Mouse (Mus musculus) forebrain, embryonic 15.5 days (tissue): ENCODE measurements around the gene Prkg1. TPM values are rescaled to one million over a fixed set of nuclear protein-coding genes. Genes with fewer than 3 reads are reported as not detected.

Source experiments
- ATAC-seq: fragments of 200-750 bp; cut with Nextera tagmentation; replicated peaks from 2 replicates; pipeline ENCODE4 v1.8.0; 2017; ENCODE audit warnings: mild to moderate bottlenecking, moderate TSS enrichment, moderate library complexity
- H3K27ac ChIP-seq: fragments of 300-500 bp; sonication (generic); replicated peaks from 2 replicates; pipeline ENCODE4 v1.5.1; 2015; ENCODE audit warnings: mild to moderate bottlenecking, inconsistent platforms
- H3K27me3 ChIP-seq: fragments of 300-500 bp; sonication (generic); 2 replicates; pipeline ENCODE4 v1.6.1; 2015; ENCODE audit warnings: inconsistent platforms
- H3K36me3 ChIP-seq: fragments of 300-500 bp; sonication (generic); 2 replicates; pipeline ENCODE4 v1.6.1; 2015; ENCODE audit warnings: mild to moderate bottlenecking, inconsistent platforms
- H3K4me1 ChIP-seq: fragments of 300-500 bp; sonication (generic); 2 replicates; pipeline ENCODE4 v1.6.1; 2015; ENCODE audit warnings: inconsistent platforms
- H3K4me2 ChIP-seq: fragments of 300-500 bp; sonication (generic); replicated peaks from 2 replicates; pipeline ENCODE4 v1.6.1; 2015; ENCODE audit warnings: mild to moderate bottlenecking, inconsistent platforms
- H3K4me3 ChIP-seq: fragments of 300-500 bp; sonication (generic); 2 replicates; pipeline ENCODE4 v1.5.1; 2015; ENCODE audit warnings: mild to moderate bottlenecking, inconsistent platforms
- H3K9ac ChIP-seq: fragments of 300-500 bp; sonication (generic); replicated peaks from 2 replicates; pipeline ENCODE4 v1.6.1; 2015; ENCODE audit warnings: mild to moderate bottlenecking, inconsistent platforms
- H3K9me3 ChIP-seq: fragments of 300-500 bp; sonication (generic); 2 replicates; pipeline ENCODE4 v1.6.1; 2016; ENCODE audit warnings: inconsistent platforms
- WGBS: fragments of 180-500 bp; shearing (Covaris S2); methylation state at CpG from one replicate; pipeline ENCODE4 v1.1.7; 2015; ENCODE audit warnings: mixed read lengths; 5-methylcytosine and 5-hydroxymethylcytosine counted together
- polyA plus RNA-seq: library from polyadenylated mRNA; unstranded; fragments of >200 nt; fragmentation: Nextera tagmentation; extraction: Ambion mirVana; gene quantifications from 2 replicates; pipeline ENCODE4 v1.2.1, GENCODE M21; 2015

The Prkg1 gene
- polyA plus RNA-seq, 1 experiment from 2014 or later: 2.2 TPM

GRCm38 (mm10) chr19:30942369-30942992, 822.4 kb downstream of the Prkg1 start:
- H3K36me3 ChIP-seq: no peaks in the 10 kb centered on the region
- no peak for ATAC-seq
- no peak overlapping the region for H3K4me2 ChIP-seq
- no peak overlapping the region for H3K9ac ChIP-seq
- no peaks in the 10 kb centered on the region for H3K9me3 ChIP-seq
- WGBS: 80% methylated on average over 5 of the region's 5 CpGs
- no peak overlapping the region for H3K27ac ChIP-seq
- H3K4me3 ChIP-seq: no peak overlapping the region
- no peaks in the 10 kb centered on the region for H3K4me1 ChIP-seq
- H3K27me3 ChIP-seq: no peaks in the 10 kb centered on the region

GRCm38 (mm10) chr19:30938058-30938457, 826.8 kb downstream of the Prkg1 start:
- Histone ChIP-seq H3K4me1 (no peaks in the 10 kb centered on the region), H3K27me3 (no peaks in the 10 kb centered on the region), H3K9me3 (no peaks in the 10 kb centered on the region), H3K36me3 (no peaks in the 10 kb centered on the region), H3K4me3 (no peak overlapping the region), H3K9ac (no peak overlapping the region), H3K4me2 (no peak overlapping the region), H3K27ac (no peak overlapping the region)
- WGBS: 84% methylated on average over 2 of the region's 2 CpGs
- no peak for ATAC-seq

DNA sequence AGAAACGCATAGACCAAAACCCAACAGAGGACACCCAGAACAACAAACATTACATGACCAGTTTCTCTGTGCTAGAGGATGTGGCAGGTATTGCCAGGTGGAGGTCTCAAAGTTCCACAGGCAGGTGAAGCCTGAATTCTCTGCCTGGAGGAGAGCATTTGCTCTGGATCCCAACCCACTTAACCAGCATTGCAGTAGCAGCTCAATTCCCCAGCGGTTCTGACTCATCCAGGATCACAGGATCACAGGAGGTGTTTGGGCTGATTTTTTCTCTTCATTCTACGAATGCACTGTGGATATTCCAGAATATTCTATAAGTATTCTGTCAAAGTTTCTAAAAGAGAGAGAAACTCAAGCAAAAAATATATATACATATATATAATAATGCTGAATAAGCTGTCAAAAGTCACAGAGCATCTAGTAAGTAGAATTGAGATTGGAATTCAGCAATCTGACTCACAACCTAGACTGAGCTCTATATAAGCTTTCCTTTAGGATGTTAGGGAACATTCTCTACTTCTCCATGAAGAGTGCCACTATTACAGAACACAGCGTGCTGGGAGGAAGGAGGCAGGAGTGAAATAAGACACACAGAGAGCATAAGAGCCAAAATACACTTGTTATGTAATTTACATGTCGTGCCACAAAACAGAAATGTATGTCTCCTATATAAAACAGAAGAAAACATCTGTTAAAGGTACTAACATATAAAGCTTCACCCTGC, 833.2 kb downstream of the Prkg1 start:
- no peak overlapping the region for H3K27ac ChIP-seq
- no peak overlapping the region for H3K4me3 ChIP-seq
- ATAC-seq: no peak
- H3K4me1 ChIP-seq: no peaks in the 10 kb centered on the region
- no peaks in the 10 kb centered on the region for H3K27me3 ChIP-seq
- no peaks in the 10 kb centered on the region for H3K36me3 ChIP-seq
- H3K9ac ChIP-seq: no peak overlapping the region
- no peak overlapping the region for H3K4me2 ChIP-seq
- H3K9me3 ChIP-seq: no peaks in the 10 kb centered on the region
- WGBS: 90% methylated on average over 5 of the region's 5 CpGs

DNA sequence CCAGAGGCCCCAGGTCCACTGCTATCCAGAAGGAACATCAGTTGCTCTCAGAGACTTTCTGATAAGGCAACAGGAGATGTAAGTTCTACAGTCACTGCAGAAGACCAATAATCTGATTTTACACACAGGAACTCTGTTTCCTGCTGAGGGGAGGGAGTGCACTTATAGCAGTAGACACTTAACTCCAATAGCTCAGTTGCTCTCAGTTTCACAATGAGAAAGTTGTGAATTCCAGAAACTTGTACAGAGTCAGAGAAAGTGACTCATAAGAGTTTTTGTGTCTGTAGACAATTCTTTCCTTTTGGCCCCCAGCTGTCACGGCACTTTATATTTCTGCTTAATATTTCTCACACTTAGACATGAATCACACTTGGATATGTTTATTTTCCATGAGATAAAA, 840.8 kb downstream of the Prkg1 start:
- no peaks in the 10 kb centered on the region for H3K4me1 ChIP-seq
- ATAC-seq: no peak
- H3K4me3 ChIP-seq: no peak overlapping the region
- H3K9me3 ChIP-seq: no peaks in the 10 kb centered on the region
- H3K27me3 ChIP-seq: no peaks in the 10 kb centered on the region
- no peak overlapping the region for H3K9ac ChIP-seq
- no peak overlapping the region for H3K4me2 ChIP-seq
- 100% methylated on average over 1 of the region's 1 CpGs for WGBS
- H3K36me3 ChIP-seq: no peaks in the 10 kb centered on the region
- no peak overlapping the region for H3K27ac ChIP-seq

DNA sequence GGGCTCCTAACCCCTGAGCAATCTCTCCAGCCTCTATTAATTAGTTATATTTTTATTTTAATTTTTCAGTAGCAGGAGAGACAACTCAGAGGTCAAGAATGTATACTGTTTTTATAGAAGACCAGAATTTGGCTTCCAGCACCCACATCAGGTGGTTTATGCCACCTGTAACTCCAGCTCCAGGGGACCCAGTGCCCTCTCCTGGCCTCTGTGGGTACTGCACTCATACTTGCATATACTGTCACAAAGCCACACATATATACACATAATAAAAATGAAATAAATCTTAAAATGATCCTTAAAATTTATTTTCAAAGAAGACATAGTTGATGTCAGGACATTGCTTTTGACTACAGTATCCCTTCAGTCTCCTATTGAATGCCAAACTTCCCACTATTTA, 862.5 kb downstream of the Prkg1 start:
- ATAC-seq: no peak
- no peak overlapping the region for H3K27ac ChIP-seq
- no peaks in the 10 kb centered on the region for H3K27me3 ChIP-seq
- no peaks in the 10 kb centered on the region for H3K36me3 ChIP-seq
- H3K4me2 ChIP-seq: no peak overlapping the region
- H3K9me3 ChIP-seq: no peaks in the 10 kb centered on the region
- no peak overlapping the region for H3K9ac ChIP-seq
- H3K4me3 ChIP-seq: no peak overlapping the region
- H3K4me1 ChIP-seq: no peaks in the 10 kb centered on the region

DNA sequence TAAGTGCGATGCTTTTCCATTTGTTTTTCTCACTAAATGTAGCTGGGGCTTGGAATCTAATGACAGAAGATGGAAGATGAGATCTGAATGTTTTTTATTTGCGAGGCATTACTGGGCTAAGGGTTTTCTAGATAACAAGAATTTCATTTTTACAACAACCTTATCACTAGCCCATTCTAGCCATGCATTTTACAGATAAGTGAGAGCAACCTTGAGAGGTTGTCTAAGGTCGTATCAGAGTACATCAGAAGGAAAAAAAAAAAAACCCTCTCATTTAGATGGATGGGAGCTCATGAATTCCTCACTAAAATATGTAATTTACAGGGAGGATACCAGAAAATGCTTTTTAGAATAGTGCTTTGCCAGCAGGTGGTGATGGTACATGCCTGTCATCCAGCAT, 863.8 kb downstream of the Prkg1 start:
- Histone ChIP-seq H3K4me1 (no peaks in the 10 kb centered on the region), H3K36me3 (no peaks in the 10 kb centered on the region), H3K4me3 (no peak overlapping the region), H3K9me3 (no peaks in the 10 kb centered on the region), H3K27me3 (no peaks in the 10 kb centered on the region), H3K4me2 (no peak overlapping the region), H3K27ac (no peak overlapping the region), H3K9ac (no peak overlapping the region)
- WGBS: 81% methylated on average over 3 of the region's 3 CpGs
- ATAC-seq: no peak

- Histone ChIP-seq H3K27me3 (no peaks in the 10 kb centered on the region), H3K9ac (no peak overlapping the region), H3K4me2 (no peak overlapping the region), H3K4me1 (no peaks in the 10 kb centered on the region), H3K4me3 (no peak overlapping the region), H3K36me3 (no peaks in the 10 kb centered on the region), H3K9me3 (no peaks in the 10 kb centered on the region), H3K27ac (no peak overlapping the region)
- 56% methylated on average over 2 of the region's 2 CpGs for WGBS
- no peak for ATAC-seq
These were observed 874.5 kb downstream of the Prkg1 start for GRCm38 (mm10) chr19:30890377-30890776.

DNA sequence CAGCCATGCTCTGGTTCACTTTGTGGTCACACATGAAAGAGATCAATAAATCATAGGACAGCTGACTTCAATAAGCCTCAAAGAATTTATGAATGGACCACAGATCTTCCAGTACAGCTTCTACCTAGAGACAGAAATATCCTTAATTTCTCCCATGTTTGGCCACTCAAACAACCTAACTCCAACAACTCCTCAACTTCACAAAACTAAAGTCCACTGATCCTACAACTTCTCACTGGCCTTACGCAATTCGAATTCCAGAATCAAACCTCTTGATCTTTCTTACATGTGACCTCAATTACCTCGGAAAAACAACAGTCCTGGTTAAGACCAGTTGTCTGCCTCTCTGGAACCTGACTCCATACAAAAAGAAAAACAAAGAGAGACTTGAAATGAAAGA, 875.0 kb downstream of the Prkg1 start:
- H3K36me3 ChIP-seq: no peaks in the 10 kb centered on the region
- no peak overlapping the region for H3K4me2 ChIP-seq
- no peak overlapping the region for H3K27ac ChIP-seq
- H3K27me3 ChIP-seq: no peaks in the 10 kb centered on the region
- H3K9me3 ChIP-seq: no peaks in the 10 kb centered on the region
- no peak for ATAC-seq
- H3K4me3 ChIP-seq: no peak overlapping the region
- 67% methylated on average over 3 of the region's 3 CpGs for WGBS
- H3K4me1 ChIP-seq: no peaks in the 10 kb centered on the region
- H3K9ac ChIP-seq: no peak overlapping the region

DNA sequence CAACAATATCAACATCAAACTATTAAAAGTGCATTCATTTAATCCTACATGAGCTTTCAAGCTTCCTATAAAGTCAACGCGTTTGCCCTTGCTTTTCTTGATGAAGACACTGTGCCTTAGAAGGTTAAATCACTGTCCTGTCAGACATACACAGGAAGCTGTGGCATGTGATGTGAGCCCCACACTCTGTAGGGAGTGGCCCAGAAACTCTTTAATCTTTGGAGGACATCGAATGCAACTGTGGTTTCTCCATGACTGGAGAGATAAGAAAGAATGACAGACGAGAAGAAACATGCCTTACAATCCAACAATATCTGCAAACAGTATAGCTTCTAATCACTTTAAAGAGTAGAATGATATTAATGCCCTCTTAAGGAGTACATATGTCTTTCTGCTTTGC, 903.4 kb downstream of the Prkg1 start:
- Histone ChIP-seq H3K4me3 (no peak overlapping the region), H3K9ac (no peak overlapping the region), H3K27ac (no peak overlapping the region), H3K9me3 (no peaks in the 10 kb centered on the region), H3K27me3 (no peaks in the 10 kb centered on the region), H3K4me2 (no peak overlapping the region), H3K36me3 (no peaks in the 10 kb centered on the region), H3K4me1 (no peaks in the 10 kb centered on the region)
- 90% methylated on average over 4 of the region's 4 CpGs for WGBS
- no peak for ATAC-seq

- Histone ChIP-seq H3K36me3 (no peaks in the 10 kb centered on the region), H3K4me3 (no peak overlapping the region), H3K9ac (no peak overlapping the region), H3K9me3 (no peaks in the 10 kb centered on the region), H3K27me3 (no peaks in the 10 kb centered on the region), H3K4me2 (no peak overlapping the region), H3K4me1 (no peaks in the 10 kb centered on the region), H3K27ac (no peak overlapping the region)
- no peak for ATAC-seq
- 86% methylated on average over 4 of the region's 4 CpGs for WGBS
These were observed 913.8 kb downstream of the Prkg1 start for GRCm38 (mm10) chr19:30851023-30851422.

GRCm38 (mm10) chr19:30844916-30845315, 919.9 kb downstream of the Prkg1 start:
- Histone ChIP-seq H3K4me1 (no peaks in the 10 kb centered on the region), H3K27me3 (no peaks in the 10 kb centered on the region), H3K9ac (no peak overlapping the region), H3K36me3 (no peaks in the 10 kb centered on the region), H3K4me3 (no peak overlapping the region), H3K27ac (no peak overlapping the region), H3K9me3 (no peaks in the 10 kb centered on the region), H3K4me2 (no peak overlapping the region)
- 87% methylated on average over 4 of the region's 4 CpGs for WGBS
- no peak for ATAC-seq

DNA sequence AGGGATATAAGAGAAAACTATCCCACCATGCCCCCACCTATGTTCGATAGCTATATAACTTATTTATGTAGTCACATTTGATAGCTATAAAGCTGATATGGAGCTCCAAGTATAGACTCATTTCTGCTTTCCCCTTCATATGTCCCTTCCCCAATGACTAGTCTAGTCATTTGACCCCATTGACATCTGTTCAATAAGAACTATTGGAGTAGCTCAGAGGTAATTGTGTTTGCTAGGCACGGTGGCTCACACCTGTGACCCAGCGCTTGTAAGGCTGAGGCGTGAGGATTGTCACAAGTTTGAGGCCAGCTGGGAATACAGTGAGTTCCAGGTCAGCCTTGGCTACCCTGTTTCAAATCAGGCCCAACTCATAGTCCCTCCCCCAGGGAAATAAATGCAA, 921.2 kb downstream of the Prkg1 start:
- Histone ChIP-seq H3K9ac (no peak overlapping the region), H3K27ac (0 out of 2 replicates have a peak overlapping the region, but pooled peaks have one; percentile 8), H3K27me3 (no peaks in the 10 kb centered on the region), H3K4me1 (no peaks in the 10 kb centered on the region), H3K36me3 (no peaks in the 10 kb centered on the region), H3K9me3 (no peaks in the 10 kb centered on the region), H3K4me2 (no peak overlapping the region), H3K4me3 (no peak overlapping the region)
- 86% methylated on average over 4 of the region's 4 CpGs for WGBS
- ATAC-seq: peak; percentile 74

- 0 out of 2 replicates have a peak overlapping the region, but pooled peaks have one; percentile 8 for H3K27ac ChIP-seq
- no peaks in the 10 kb centered on the region for H3K36me3 ChIP-seq
- no peak overlapping the region for H3K4me3 ChIP-seq
- WGBS: 9% methylated on average over 4 of the region's 4 CpGs
- ATAC-seq: peak; percentile 93
- no peaks in the 10 kb centered on the region for H3K9me3 ChIP-seq
- H3K27me3 ChIP-seq: no peaks in the 10 kb centered on the region
- H3K9ac ChIP-seq: no peak overlapping the region
- H3K4me2 ChIP-seq: no peak overlapping the region
- H3K4me1 ChIP-seq: no peaks in the 10 kb centered on the region
These were observed 921.7 kb downstream of the Prkg1 start for GRCm38 (mm10) chr19:30843052-30843564.
